Mouse (Mus musculus): ENCODE measurements around the gene Chmp1a. TPM values are rescaled to one million over a fixed set of nuclear protein-coding genes. Genes with fewer than 3 reads are reported as not detected.
"Not testable (repeated sequence)": the region's sequence is repeated elsewhere in the genome, so short reads cannot be mapped to it uniquely, and the experiment has no call there.

Gene Chmp1a
- total RNA-seq, 2 experiments from 2014 or later = 53.9 to 69.1 TPM

GRCm38 (mm10) chr8:123232553-123232952 lies 20.0 kb upstream of the Chmp1a start:
- intact Hi-C loops (cut with DNase I) = no loop called here
- DNase-seq = no peak

- DNase-seq = no peak
- intact Hi-C loops (cut with DNase I) = no loop called here
Observed at GRCm38 (mm10) chr8:123231742-123232141, 19.2 kb upstream of the Chmp1a start.

GRCm38 (mm10) chr8:123230326-123230725 lies 17.8 kb upstream of the Chmp1a start:
- intact Hi-C loops (cut with DNase I); DNase-seq: not testable (repeated sequence)

GRCm38 (mm10) chr8:123228416-123228815 lies 15.9 kb upstream of the Chmp1a start:
- intact Hi-C loops (cut with DNase I) = loop anchor here (10.0 kb wide), 1 partner anchor 754 kb away; the partner anchor contains the start of genes Ctu2 and Rnf166
- no peak for DNase-seq

GRCm38 (mm10) chr8:123224278-123225266 lies 12.0 kb upstream of the Chmp1a start, which contains the start of gene Cdk10:
Gene Cdk10 (plus strand): TSS chr8:123224842.
- intact Hi-C loops (cut with DNase I) = loop anchor here (10.0 kb wide), 1 partner anchor 750 kb away; the partner anchor contains the start of genes Ctu2 and Rnf166
- DNase-seq = peak; percentile 94 to 96

GRCm38 (mm10) chr8:123220917-123221316 lies 8.4 kb upstream of the Chmp1a start:
- DNase-seq = no peak
- intact Hi-C loops (cut with DNase I) = loop anchor here (10.0 kb wide), 1 partner anchor 746 kb away; the partner anchor contains the start of genes Ctu2 and Rnf166

- intact Hi-C loops (cut with DNase I) = no loop called here
- DNase-seq = no peak
Observed at GRCm38 (mm10) chr8:123215430-123215829, 2.9 kb upstream of the Chmp1a start.

GRCm38 (mm10) chr8:123213118-123213772 lies 682 bp upstream of the Chmp1a start:
- intact Hi-C loops (cut with DNase I) = no loop called here
- no peak for DNase-seq

- intact Hi-C loops (cut with DNase I) = no loop called here
Observed at GRCm38 (mm10) chr8:123211876-123212275, 687 bp downstream of the Chmp1a start.

GRCm38 (mm10) chr8:123203571-123203970 lies 9.0 kb downstream of the Chmp1a start:
- intact Hi-C loops (cut with DNase I) = loop anchor here (5.0 to 10.0 kb wide), 2 partner anchors 299 to 366 kb away; no protein-coding TSS in a partner anchor

More at GRCm38 (mm10) chr8:123211876-123212275, 687 bp downstream of the Chmp1a start:
- DNase-seq = no peak

GRCm38 (mm10) chr8:123202288-123202687 lies 10.3 kb downstream of the Chmp1a start:
- intact Hi-C loops (cut with DNase I) = loop anchor here (1.0 to 10.0 kb wide), 3 partner anchors 96 to 365 kb away; no protein-coding TSS in a partner anchor
- peak; percentile 79 to 82 for DNase-seq

More at GRCm38 (mm10) chr8:123203571-123203970, 9.0 kb downstream of the Chmp1a start:
- no peak for DNase-seq

- intact Hi-C loops (cut with DNase I) = loop anchor here (5.0 to 10.0 kb wide), 2 partner anchors 295 to 363 kb away; no protein-coding TSS in a partner anchor
- DNase-seq = no peak
Observed at GRCm38 (mm10) chr8:123199864-123200263, 12.7 kb downstream of the Chmp1a start.

- DNase-seq; intact Hi-C loops (cut with DNase I): not testable (repeated sequence)
Observed at GRCm38 (mm10) chr8:123197016-123197415, 15.5 kb downstream of the Chmp1a start.

GRCm38 (mm10) chr8:123193771-123194170 lies 18.8 kb downstream of the Chmp1a start:
- intact Hi-C loops (cut with DNase I) = loop anchor here (5.0 kb wide), 1 partner anchor 36 kb away; the partner anchor contains the start of gene Sult5a1
- DNase-seq = no peak

- DNase-seq = no peak
- intact Hi-C loops (cut with DNase I) = loop anchor here (5.0 kb wide), 1 partner anchor 35 kb away; the partner anchor contains the start of gene Sult5a1
Observed at GRCm38 (mm10) chr8:123191908-123192307, 20.7 kb downstream of the Chmp1a start.

GRCm38 (mm10) chr8:123190678-123191077 lies 21.9 kb downstream of the Chmp1a start:
- peak; percentile 65 to 78 for DNase-seq
- intact Hi-C loops (cut with DNase I) = loop anchor here (5.0 kb wide), 1 partner anchor 33 kb away; the partner anchor contains the start of gene Sult5a1

- intact Hi-C loops (cut with DNase I) = no loop called here
- no peak for DNase-seq
Observed at GRCm38 (mm10) chr8:123188841-123189240, 23.7 kb downstream of the Chmp1a start.

- intact Hi-C loops (cut with DNase I) = no loop called here
Observed at GRCm38 (mm10) chr8:123188006-123188405, 24.6 kb downstream of the Chmp1a start.

GRCm38 (mm10) chr8:123185566-123186409 lies 26.8 kb downstream of the Chmp1a start, which contains the start of gene Dpep1:
Gene Dpep1 (plus strand): TSS chr8:123186242.
- intact Hi-C loops (cut with DNase I) = no loop called here
- peak; percentile 57 to 69 for DNase-seq

More at GRCm38 (mm10) chr8:123188006-123188405, 24.6 kb downstream of the Chmp1a start:
- DNase-seq = no peak

Measured in heart, postnatal 36 days (tissue).